21 mouse cellular contexts compared by ENCODE assay signal in the genomic region with DNA sequence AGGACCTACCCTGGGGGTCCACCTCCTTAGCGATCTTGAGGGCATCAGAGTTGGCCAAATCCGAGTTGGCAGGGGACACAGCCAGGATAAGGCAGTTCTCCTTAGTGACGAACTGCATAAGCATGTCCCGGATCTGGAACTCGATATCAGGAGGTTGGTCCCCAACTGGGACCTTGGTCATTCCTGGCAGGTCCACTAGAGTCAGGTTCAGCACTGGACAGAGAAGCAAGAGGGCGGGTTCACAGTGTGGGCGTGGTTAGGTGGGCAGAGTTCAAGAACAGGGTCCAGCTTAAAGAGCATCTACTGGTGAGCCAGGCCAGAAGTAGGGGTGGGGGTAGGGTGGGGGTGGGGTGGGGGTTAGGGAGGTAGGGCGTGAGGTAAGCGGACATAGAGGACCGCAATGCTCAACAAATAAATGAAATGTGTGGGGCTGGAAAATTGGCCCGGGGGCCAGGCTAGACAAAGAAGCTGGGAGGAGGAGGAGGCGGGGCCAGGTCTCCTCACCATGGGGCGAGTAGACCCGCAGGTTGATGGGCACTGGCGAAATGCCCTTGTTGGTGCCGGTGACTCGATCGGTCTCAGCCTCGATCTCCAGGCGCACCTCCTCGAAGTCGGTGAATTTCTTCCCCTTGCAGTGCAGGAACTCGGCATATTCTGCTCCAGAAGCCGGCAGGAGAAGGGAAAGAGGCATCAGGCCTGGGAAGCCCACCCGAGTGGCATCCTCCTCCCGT. TPM values are rescaled to one million over a fixed set of nuclear protein-coding genes. Genes with fewer than 3 reads are reported as not detected.
A peak's percentile ranks its signal among the peaks of the same experiment; 100 is the strongest.
DNase-seq lines count a peak whose midpoint lies in the region; ATAC-seq and TF ChIP-seq lines count a peak whose summit lies in the region.
"Had no signal": no experiment of that assay in that cellular context is flagged by ENCODE, and none has a peak within 500 bp of the region (broad histone marks: within the 10 kb centered on the region; RNA-seq: fewer than 3 reads in every experiment).

No protein-coding gene starts in this region.

- no peaks in the 10 kb centered on the region for H3K36me3 ChIP-seq in kidney, postnatal 0 days (ENCODE audit: insufficient read depth, low read length)
- no peaks in the 10 kb centered on the region for H3K36me3 ChIP-seq in kidney, embryonic 14.5 days (ENCODE audit: control insufficient read depth, insufficient read depth, low read length)
- H3K36me3 ChIP-seq in lung, embryonic 16.5 days (ENCODE audit: control insufficient read depth, insufficient read depth, low read length): no peaks in the 10 kb centered on the region

- H3K9ac ChIP-seq in kidney, postnatal 0 days (ENCODE audit: low read depth, low read length): no peak overlapping the region
- H3K9ac ChIP-seq in kidney, embryonic 14.5 days (ENCODE audit: low read depth, low read length): no peak overlapping the region
- H3K9ac ChIP-seq in lung, embryonic 16.5 days (ENCODE audit: low read length): no peak overlapping the region
- H3K9ac ChIP-seq: forebrain, postnatal 0 days; hindbrain, embryonic 14.5 days; limb, embryonic 13.5 days; liver, embryonic 14.5 days had no signal

- H3K27me3 ChIP-seq in kidney, postnatal 0 days (ENCODE audit: insufficient read depth, low read length): no peaks in the 10 kb centered on the region
- no peaks in the 10 kb centered on the region for H3K27me3 ChIP-seq in kidney, embryonic 14.5 days (ENCODE audit: control insufficient read depth, insufficient read depth, low read length)
- no peaks in the 10 kb centered on the region for H3K27me3 ChIP-seq in lung, embryonic 16.5 days (ENCODE audit: control insufficient read depth, insufficient read depth, low read depth, low read length)
- H3K27me3 ChIP-seq: limb, embryonic 13.5 days had no signal

- H3K4me2 ChIP-seq in kidney, postnatal 0 days (ENCODE audit: low read length): no peak overlapping the region
- H3K4me2 ChIP-seq in kidney, embryonic 14.5 days (replicated peaks; ENCODE audit: low read depth, low read length): no peak overlapping the region
- no peak overlapping the region for H3K4me2 ChIP-seq in lung, embryonic 16.5 days (ENCODE audit: low read depth, low read length)
- H3K4me2 ChIP-seq: hindbrain, embryonic 14.5 days; limb, embryonic 13.5 days; midbrain, embryonic 11.5 days had no signal

- TF ChIP-seq CTCF in kidney, postnatal 0 days (IDR thresholded peaks at IDR 0.05; ENCODE audit: low read depth): no peak

- H3K9me3 ChIP-seq in kidney, postnatal 0 days (replicated peaks; ENCODE audit: low read length): no peaks in the 10 kb centered on the region
- no peaks in the 10 kb centered on the region for H3K9me3 ChIP-seq in kidney, embryonic 14.5 days (ENCODE audit: control insufficient read depth, low read length)
- H3K9me3 ChIP-seq in lung, embryonic 16.5 days (ENCODE audit: control insufficient read depth, low read length): no peaks in the 10 kb centered on the region
- H3K9me3 ChIP-seq: embryonic facial prominence, embryonic 10.5 days; limb, embryonic 13.5 days had no signal

- no peak overlapping the region for H3K4me3 ChIP-seq in kidney, postnatal 0 days (replicated peaks; ENCODE audit: low read depth, low read length)
- H3K4me3 ChIP-seq in kidney, embryonic 14.5 days (ENCODE audit: low read length): no peak overlapping the region
- no peak overlapping the region for H3K4me3 ChIP-seq in lung, embryonic 16.5 days (ENCODE audit: low read length)
- H3K4me3 ChIP-seq: embryonic facial prominence, embryonic 10.5 days; limb, embryonic 13.5 days had no signal

- WGBS in kidney, postnatal 0 days: 40% methylated on average over 26 of the region's 26 CpGs
- WGBS in kidney, embryonic 14.5 days: 44% methylated on average over 26 of the region's 26 CpGs
- 48% methylated on average over 26 of the region's 26 CpGs for WGBS in lung, embryonic 16.5 days

- no peak overlapping the region for H3K27ac ChIP-seq in kidney, postnatal 0 days
- H3K27ac ChIP-seq in kidney, embryonic 14.5 days (ENCODE audit: low read depth, low read length): no peak overlapping the region
- no peak overlapping the region for H3K27ac ChIP-seq in lung, embryonic 16.5 days (ENCODE audit: low read length)
- H3K27ac ChIP-seq: embryonic facial prominence, embryonic 10.5 days; hindbrain, embryonic 14.5 days; limb, embryonic 13.5 days; liver, embryonic 14.5 days; stomach, postnatal 0 days had no signal

- no peak for ATAC-seq in cerebellum, adult (ENCODE audit: insufficient number of reproducible peaks, low FRiP score, low TSS enrichment)
- peak; percentile 42; the same call in 1 of the 2 replicates for ATAC-seq in kidney, postnatal 0 days (replicated peaks; ENCODE audit: low FRiP score, low read depth)
- ATAC-seq in kidney, embryonic 14.5 days (ENCODE audit: low FRiP score, low TSS enrichment): no peak
- ATAC-seq in lung, embryonic 16.5 days (ENCODE audit: low read depth): 0 out of 2 replicates have a peak, but pooled peaks have one; percentile 9
- ATAC-seq: forebrain, postnatal 0 days; inflammation-experienced regulatory T-cells, adult 6 months; lung, postnatal 0 days had no signal

- H3K4me1 ChIP-seq in kidney, postnatal 0 days (replicated peaks; ENCODE audit: insufficient read depth, low read length): no peaks in the 10 kb centered on the region
- peaks cover 5% of the 10 kb centered on the region; the same call in 1 of the 2 replicates for H3K4me1 ChIP-seq in kidney, embryonic 14.5 days (ENCODE audit: control insufficient read depth, insufficient read depth, low read length)
- H3K4me1 ChIP-seq in lung, embryonic 16.5 days (replicated peaks; ENCODE audit: control insufficient read depth, insufficient read depth, low read length): no peaks in the 10 kb centered on the region

- DNase-seq in cerebellum, adult 9-11 months: peak; percentile 72
- DNase-seq in kidney, postnatal 0 days (ENCODE audit: low spot score): no peak
- DNase-seq in lung, postnatal 10 days: no peak
- DNase-seq in urinary bladder, postnatal 10 days (ENCODE audit: low spot score): no peak
- DNase-seq: adrenal gland, postnatal 25 days; forebrain, postnatal 0 days; gastrocnemius, postnatal 25 days; heart, postnatal 36 days; right cerebral cortex, postnatal 14 days; thymus, adult 2 months had no signal

RNA-seq across cellular contexts. Expression of a gene that starts 12.1 kb away (rescaled TPM):
- polyA plus RNA-seq in kidney, postnatal 0 days (2015; fragmentation: Nextera tagmentation; extraction: Ambion mirVana): 33.7 and 33.8 TPM in 2 replicates
- 36.2 and 50.3 TPM in 2 replicates for polyA plus RNA-seq in kidney, embryonic 14.5 days (2014; fragmentation: Nextera tagmentation; extraction: Ambion mirVana)
- polyA plus RNA-seq in lung, embryonic 16.5 days (2015; fragmentation: Nextera tagmentation; extraction: Ambion mirVana): 46.1 and 50.7 TPM in 2 replicates

RNA-seq across cellular contexts. Expression of a gene that starts 13.1 kb away (rescaled TPM):
- 5.3 and 5.6 TPM in 2 replicates for polyA plus RNA-seq in kidney, postnatal 0 days (2015; fragmentation: Nextera tagmentation; extraction: Ambion mirVana)
- polyA plus RNA-seq in kidney, embryonic 14.5 days (2014; fragmentation: Nextera tagmentation; extraction: Ambion mirVana): 8.4 and 11.5 TPM in 2 replicates
- 5.7 and 5.9 TPM in 2 replicates for polyA plus RNA-seq in lung, embryonic 16.5 days (2015; fragmentation: Nextera tagmentation; extraction: Ambion mirVana)
- polyA plus RNA-seq: inflammation-experienced regulatory T-cells, adult 6 months had no signal

RNA-seq across cellular contexts. Expression of a gene that starts 41.7 kb away (rescaled TPM):
- polyA plus RNA-seq in kidney, postnatal 0 days (2015; fragmentation: Nextera tagmentation; extraction: Ambion mirVana): 87.0 and 96.8 TPM in 2 replicates
- 50.1 and 52.0 TPM in 2 replicates for polyA plus RNA-seq in kidney, embryonic 14.5 days (2014; fragmentation: Nextera tagmentation; extraction: Ambion mirVana)
- polyA plus RNA-seq in lung, embryonic 16.5 days (2015; fragmentation: Nextera tagmentation; extraction: Ambion mirVana): 34.0 and 36.4 TPM in 2 replicates

RNA-seq across cellular contexts. Expression of a gene that starts 48.0 kb away (rescaled TPM):
- polyA plus RNA-seq in kidney, postnatal 0 days (2015; fragmentation: Nextera tagmentation; extraction: Ambion mirVana): 43.5 and 50.3 TPM in 2 replicates
- 1.6 and 1.7 TPM in 2 replicates for polyA plus RNA-seq in kidney, embryonic 14.5 days (2014; fragmentation: Nextera tagmentation; extraction: Ambion mirVana)
- polyA plus RNA-seq in lung, embryonic 16.5 days (2015; fragmentation: Nextera tagmentation; extraction: Ambion mirVana): 1.8 and 5.6 TPM in 2 replicates
- polyA plus RNA-seq: embryonic facial prominence, embryonic 10.5 days had no signal

RNA-seq across cellular contexts. Expression of a gene that starts 52.2 kb away (rescaled TPM):
- polyA plus RNA-seq in kidney, postnatal 0 days (2015; fragmentation: Nextera tagmentation; extraction: Ambion mirVana): 436 and 445 TPM in 2 replicates
- 142 and 529 TPM in 2 replicates for polyA plus RNA-seq in kidney, embryonic 14.5 days (2014; fragmentation: Nextera tagmentation; extraction: Ambion mirVana)
- 396 and 415 TPM in 2 replicates for polyA plus RNA-seq in lung, embryonic 16.5 days (2015; fragmentation: Nextera tagmentation; extraction: Ambion mirVana)

Comparison
In these comparisons a context has a peak if more than half of its experiments do, and no peak if none do; other contexts are left out.
1. ATAC-seq: peak in kidney, postnatal 0 days (single experiment) and lung, embryonic 16.5 days (single experiment); none in cerebellum, adult (single experiment) and kidney, embryonic 14.5 days (single experiment).